Mouse (Mus musculus): ENCODE results near the gene Ube2e3.

DNA sequence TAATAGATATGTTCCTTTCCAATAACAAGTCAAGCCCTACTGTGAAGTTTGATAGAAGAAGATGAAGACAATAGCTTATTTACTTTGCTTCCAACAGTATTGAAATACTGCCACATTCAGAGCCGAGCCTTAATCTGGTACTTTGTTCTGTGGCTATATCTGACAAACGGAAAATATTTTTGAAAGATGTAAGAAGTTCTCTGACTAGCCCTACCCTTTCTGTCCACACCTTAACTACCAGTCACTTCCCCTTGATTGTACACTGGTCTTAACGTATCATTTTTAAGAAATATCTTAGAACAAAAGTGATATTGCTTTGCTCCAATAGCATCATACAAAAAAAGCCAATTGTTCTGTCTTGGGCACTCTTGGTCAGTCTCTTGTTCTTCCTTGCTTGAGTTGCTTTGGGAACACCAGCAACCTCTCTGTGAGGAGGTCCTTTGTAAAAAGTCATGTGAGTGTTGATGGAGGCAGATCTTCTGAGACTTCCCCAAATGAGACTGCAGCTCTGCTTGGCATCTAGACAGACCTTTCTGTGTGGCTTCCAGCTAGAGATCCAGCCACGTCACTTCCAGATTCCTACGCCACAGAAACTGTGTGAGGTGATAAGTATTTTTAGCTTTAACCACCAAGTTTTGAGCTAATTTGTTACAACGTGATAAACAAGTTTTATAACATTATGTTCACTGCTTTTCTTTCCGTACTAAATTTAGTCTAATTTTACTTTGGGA, 26.3 kb upstream of the Ube2e3 start:
- TF ChIP-seq CTCF (IDR thresholded peaks at IDR 0.05; ENCODE audit: low read depth, low read length), result no peak
- no peak for TF ChIP-seq GATA1 (IDR thresholded peaks at IDR 0.05; ENCODE audit: borderline replicate concordance, low read length)

Measured in G1E (cell line).